Mouse (Mus musculus): ENCODE data around the gene Kmt2d. TPM values are rescaled to one million over a fixed set of nuclear protein-coding genes. Genes with fewer than 3 reads are reported as not detected.
A peak's percentile ranks its signal among the peaks of the same experiment; 100 is the strongest.

Gene Kmt2d
- polyA plus RNA-seq, 1 experiment from 2014 or later = 9.9 TPM

DNA sequence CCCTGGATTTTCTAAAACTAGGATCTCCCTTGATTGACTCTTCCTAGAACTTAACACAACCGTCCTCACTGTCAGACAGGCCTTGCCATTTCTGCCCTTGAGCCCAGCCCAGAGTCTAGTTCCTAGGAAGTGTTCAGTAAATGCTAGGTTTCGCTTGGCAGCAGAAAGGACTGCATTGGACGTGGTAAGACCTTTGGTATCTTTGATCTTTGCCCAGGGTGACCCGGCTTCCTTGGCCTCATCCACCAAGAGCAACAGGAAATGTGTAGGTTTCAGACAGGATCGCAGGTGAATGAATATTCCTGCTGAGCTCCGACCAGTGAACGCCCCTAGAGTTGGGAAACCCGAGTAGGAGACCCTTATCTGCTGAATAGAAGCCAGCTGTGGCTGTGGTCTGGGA is 68.1 kb downstream of the Kmt2d start:
- Histone ChIP-seq H3K9ac (replicated peaks) (no peak overlapping the region), H3K9me3 (replicated peaks) (no peaks in the 10 kb centered on the region), H3K27ac (replicated peaks) (no peak overlapping the region), H3K4me3 (replicated peaks) (no peak overlapping the region), H3K27me3 (replicated peaks) (peaks cover 95% of the 10 kb centered on the region), H3K4me1 (peaks cover 47% of the 10 kb centered on the region), H3K4me2 (no peak overlapping the region), H3K36me3 (no peaks in the 10 kb centered on the region)
- ATAC-seq (ENCODE audit: low FRiP score) = no peak
- WGBS = 9% methylated on average over 8 of the region's 8 CpGs

DNA sequence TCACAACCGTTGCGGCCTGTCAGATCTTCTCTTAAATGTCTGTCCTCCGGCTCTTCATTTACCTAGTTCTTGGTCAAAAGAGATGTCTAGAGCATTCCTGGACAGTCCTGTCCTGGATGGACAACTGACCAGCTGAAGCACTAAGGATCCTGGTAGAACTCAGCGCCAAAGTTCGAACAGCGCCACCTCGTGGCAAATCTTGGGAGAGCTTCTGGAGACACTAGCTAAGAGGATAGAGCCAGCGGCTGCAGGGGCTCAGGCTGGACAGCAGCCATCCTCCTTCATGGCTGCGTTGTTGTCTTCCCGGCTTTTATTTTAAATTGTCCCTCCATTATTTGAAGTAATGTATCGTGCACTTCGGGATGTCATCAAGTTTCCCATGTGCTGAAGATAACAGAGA is 71.6 kb downstream of the Kmt2d start:
- Histone ChIP-seq H3K4me3 (replicated peaks) (no peak overlapping the region), H3K9ac (replicated peaks) (no peak overlapping the region), H3K36me3 (no peaks in the 10 kb centered on the region), H3K4me2 (no peak overlapping the region), H3K4me1 (peaks cover 26% of the 10 kb centered on the region), H3K27me3 (replicated peaks) (peaks cover 94% of the 10 kb centered on the region), H3K9me3 (replicated peaks) (no peaks in the 10 kb centered on the region), H3K27ac (replicated peaks) (no peak overlapping the region)
- WGBS = 9% methylated on average over 12 of the region's 12 CpGs
- ATAC-seq (ENCODE audit: low FRiP score) = no peak

DNA sequence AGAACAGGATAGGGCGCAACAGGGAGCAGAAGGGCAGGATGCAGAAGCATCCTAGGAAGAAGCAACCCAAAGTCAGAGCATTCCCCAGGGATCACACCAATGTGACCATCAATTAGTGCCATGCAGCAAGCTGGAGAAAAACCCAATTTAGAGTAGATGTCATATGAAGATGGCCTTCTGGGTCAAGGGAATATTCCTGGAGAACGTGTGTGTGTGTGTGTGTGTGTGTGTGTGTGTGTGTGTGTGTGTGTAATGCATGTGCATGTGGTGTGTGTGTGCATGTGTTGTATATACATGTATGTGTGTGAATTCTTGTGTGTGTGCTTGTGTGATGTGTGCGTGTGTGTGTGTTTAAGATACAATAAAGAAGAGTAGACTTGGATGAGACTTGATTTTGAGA is 72.1 kb downstream of the Kmt2d start:
- peaks cover 96% of the 10 kb centered on the region for H3K27me3 ChIP-seq (replicated peaks)
- 52% methylated on average over 3 of the region's 3 CpGs for WGBS
- no peak overlapping the region for H3K27ac ChIP-seq (replicated peaks)
- H3K4me3 ChIP-seq (replicated peaks) = no peak overlapping the region
- H3K9me3 ChIP-seq (replicated peaks) = no peaks in the 10 kb centered on the region
- H3K9ac ChIP-seq (replicated peaks) = no peak overlapping the region
- no peak for ATAC-seq (ENCODE audit: low FRiP score)
- H3K4me2 ChIP-seq = no peak overlapping the region
- H3K4me1 ChIP-seq = peaks cover 22% of the 10 kb centered on the region
- no peaks in the 10 kb centered on the region for H3K36me3 ChIP-seq

DNA sequence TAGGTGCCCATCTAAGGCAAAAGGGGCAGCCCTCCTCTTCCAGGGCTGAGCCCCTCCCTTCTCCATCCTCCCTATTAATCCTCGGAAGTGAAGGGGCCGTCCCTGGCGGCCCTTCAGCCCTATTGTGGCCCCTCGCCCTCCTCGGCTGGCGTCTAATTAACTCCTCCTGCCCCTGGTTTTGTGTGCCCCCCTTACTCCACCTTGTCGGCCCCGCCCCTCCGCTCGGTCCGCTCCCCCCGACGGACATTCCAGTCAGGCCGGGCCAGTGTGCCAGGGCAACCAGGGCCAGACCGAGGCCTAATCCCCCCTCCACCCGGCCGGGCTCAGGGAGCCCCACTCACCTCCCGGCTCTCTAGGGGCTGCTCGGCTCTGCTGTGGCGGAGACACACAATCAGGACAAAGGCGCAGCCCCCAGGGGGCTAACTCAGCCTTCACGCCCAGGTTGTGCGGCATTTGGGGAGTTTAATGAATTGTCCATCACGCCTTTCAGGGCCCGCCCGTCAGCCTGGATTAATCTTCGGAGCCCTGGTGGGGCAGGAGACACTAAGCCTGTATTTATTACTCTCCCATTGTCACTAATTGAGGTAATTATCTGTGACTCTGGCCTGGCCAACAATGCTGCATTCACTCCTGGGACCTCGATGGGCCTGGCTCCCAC is 73.0 kb downstream of the Kmt2d start:
- WGBS = 2% methylated on average over 28 of the region's 28 CpGs
- H3K4me3 ChIP-seq (replicated peaks) = no peak overlapping the region
- peak; percentile 84 for ATAC-seq (ENCODE audit: low FRiP score)
- no peak overlapping the region for H3K27ac ChIP-seq (replicated peaks)
- no peaks in the 10 kb centered on the region for H3K9me3 ChIP-seq (replicated peaks)
- peak overlapping the region; percentile 27 for H3K4me2 ChIP-seq
- H3K9ac ChIP-seq (replicated peaks) = no peak overlapping the region
- no peaks in the 10 kb centered on the region for H3K36me3 ChIP-seq
- H3K4me1 ChIP-seq = peaks cover 24% of the 10 kb centered on the region
- H3K27me3 ChIP-seq (replicated peaks) = peaks cover 96% of the 10 kb centered on the region

DNA sequence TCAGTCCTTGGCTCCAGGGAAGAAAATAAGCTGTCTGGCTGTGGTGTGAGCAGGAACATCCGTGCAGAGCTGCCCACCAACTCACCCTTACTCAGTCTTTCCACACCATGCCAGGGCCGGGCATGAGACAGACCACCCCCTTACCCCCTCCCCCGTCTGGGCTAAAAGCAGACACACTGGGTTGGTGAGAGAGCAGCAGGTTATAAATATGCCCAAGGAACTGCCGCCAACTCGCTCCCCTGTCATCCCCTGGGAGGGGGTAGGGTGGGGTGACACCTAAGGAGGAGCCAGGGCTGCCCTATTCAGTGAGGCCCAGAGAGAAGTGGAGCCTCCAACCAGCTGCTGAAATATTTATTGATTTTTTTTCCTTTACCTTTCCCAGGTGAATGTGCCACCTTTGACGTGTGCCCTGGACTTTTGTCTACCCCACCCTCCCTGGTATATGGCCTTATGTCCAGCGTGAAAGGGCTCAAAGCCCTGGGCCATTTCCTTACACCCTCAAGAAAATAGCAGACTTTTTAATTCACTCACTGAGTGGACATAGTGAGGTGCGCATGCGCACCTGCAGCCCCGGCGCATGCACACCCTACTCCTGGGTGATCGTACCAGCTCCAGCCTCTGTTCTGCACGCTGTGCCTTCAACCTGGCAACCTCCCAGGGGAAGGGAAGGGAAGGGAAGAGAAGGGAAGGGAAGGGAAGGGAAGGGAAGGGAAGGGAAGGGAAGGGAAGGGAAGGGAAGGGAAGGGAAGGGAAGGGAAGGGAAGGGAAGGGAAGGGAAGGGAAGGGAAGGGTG is 74.0 kb downstream of the Kmt2d start:
- Histone ChIP-seq H3K27me3 (replicated peaks) (peaks cover 96% of the 10 kb centered on the region), H3K4me2 (no peak overlapping the region; the same call in 1 of the 2 replicates), H3K9ac (replicated peaks) (no peak overlapping the region), H3K9me3 (replicated peaks) (no peaks in the 10 kb centered on the region), H3K4me3 (replicated peaks) (no peak overlapping the region), H3K36me3 (no peaks in the 10 kb centered on the region), H3K27ac (replicated peaks) (no peak overlapping the region), H3K4me1 (peaks cover 34% of the 10 kb centered on the region)
- WGBS = 1% methylated on average over 13 of the region's 13 CpGs
- no peak for ATAC-seq (ENCODE audit: low FRiP score)

DNA sequence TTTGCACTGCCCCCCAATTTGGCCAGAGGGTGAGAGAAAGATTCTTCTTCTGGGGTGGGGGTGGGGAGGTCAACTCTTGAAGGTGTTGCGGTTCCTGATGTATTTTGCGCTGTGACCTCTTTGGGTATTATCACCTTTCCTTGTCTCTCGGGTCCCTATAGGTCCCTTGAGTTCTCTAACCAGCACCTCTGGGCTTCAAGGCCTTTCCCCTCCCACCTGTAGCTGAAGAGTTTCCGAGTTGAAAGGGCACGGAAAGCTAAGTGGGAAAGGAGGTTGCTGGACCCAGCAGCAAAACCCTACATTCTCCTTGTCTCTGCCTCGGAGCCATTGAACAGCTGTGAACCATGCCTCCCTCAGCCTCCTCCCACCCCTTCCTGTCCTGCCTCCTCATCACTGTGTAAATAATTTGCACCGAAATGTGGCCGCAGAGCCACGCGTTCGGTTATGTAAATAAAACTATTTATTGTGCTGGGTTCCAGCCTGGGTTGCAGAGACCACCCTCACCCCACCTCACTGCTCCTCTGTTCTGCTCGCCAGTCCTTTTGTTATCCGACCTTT is 77.8 kb downstream of the Kmt2d start:
- no peak overlapping the region for H3K27ac ChIP-seq (replicated peaks)
- WGBS = 8% methylated on average over 13 of the region's 13 CpGs

DNA sequence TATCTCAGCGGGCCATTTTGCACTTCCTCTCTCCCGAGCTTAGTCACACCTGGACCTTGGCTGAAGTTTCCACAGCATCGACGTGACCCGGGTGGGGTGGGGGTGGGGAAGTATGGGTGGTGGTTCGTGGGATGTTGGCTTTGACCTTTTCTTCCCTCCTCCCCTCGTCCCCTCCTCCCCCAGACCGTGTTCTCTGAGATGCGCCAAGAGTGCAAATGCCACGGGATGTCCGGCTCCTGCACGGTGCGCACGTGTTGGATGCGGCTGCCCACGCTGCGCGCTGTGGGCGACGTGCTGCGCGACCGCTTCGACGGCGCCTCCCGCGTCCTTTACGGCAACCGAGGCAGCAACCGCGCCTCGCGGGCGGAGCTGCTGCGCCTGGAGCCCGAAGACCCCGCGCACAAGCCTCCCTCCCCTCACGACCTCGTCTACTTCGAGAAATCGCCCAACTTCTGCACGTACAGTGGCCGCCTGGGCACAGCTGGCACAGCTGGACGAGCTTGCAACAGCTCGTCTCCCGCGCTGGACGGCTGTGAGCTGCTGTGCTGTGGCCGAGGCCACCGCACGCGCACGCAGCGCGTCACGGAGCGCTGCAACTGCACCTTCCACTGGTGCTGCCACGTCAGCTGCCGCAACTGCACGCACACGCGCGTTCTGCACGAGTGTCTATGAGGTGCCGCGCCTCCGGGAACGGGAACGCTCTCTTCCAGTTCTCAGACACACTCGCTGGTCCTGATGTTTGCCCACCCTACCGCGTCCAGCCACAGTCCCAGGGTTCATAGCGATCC is 78.6 kb downstream of the Kmt2d start:
- peaks cover 98% of the 10 kb centered on the region for H3K27me3 ChIP-seq (replicated peaks)
- H3K4me1 ChIP-seq = peaks cover 47% of the 10 kb centered on the region
- no peaks in the 10 kb centered on the region for H3K9me3 ChIP-seq (replicated peaks)
- ATAC-seq (ENCODE audit: low FRiP score) = peak; percentile 48
- WGBS = under 1% methylated on average over 75 of the region's 75 CpGs
- no peak overlapping the region for H3K9ac ChIP-seq (replicated peaks)
- H3K4me3 ChIP-seq (replicated peaks) = peak overlapping the region; percentile 35
- H3K4me2 ChIP-seq = peak overlapping the region; percentile 58
- H3K27ac ChIP-seq (replicated peaks) = no peak overlapping the region
- H3K36me3 ChIP-seq = no peaks in the 10 kb centered on the region

More for the DNA sequence above, 77.8 kb downstream of the Kmt2d start:
- Histone ChIP-seq H3K9ac (replicated peaks) (no peak overlapping the region), H3K4me2 (peak overlapping the region; percentile 58), H3K27me3 (replicated peaks) (peaks cover 98% of the 10 kb centered on the region), H3K9me3 (replicated peaks) (no peaks in the 10 kb centered on the region), H3K4me1 (peaks cover 55% of the 10 kb centered on the region), H3K36me3 (no peaks in the 10 kb centered on the region), H3K4me3 (replicated peaks) (peak overlapping the region; percentile 35)
- ATAC-seq (ENCODE audit: low FRiP score) = no peak

DNA sequence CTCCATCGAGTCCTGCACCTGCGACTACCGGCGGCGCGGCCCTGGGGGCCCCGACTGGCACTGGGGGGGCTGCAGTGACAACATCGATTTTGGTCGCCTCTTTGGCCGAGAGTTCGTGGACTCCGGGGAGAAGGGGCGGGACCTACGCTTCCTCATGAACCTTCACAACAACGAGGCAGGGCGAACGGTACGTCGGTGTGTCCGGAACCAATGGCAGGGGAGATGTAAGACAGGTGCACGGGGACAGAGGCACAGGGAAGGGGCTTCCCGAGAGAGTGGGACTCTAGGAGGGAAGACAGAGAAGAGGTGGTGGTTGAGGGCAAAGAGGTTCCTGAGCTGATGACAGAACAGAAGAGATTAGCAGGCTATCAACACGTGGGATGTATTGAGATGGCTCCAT is 79.2 kb downstream of the Kmt2d start:
- Histone ChIP-seq H3K27me3 (replicated peaks) (peaks cover 97% of the 10 kb centered on the region), H3K4me2 (peak overlapping the region; percentile 58; the same call in 1 of the 2 replicates), H3K27ac (replicated peaks) (no peak overlapping the region), H3K36me3 (no peaks in the 10 kb centered on the region), H3K9me3 (replicated peaks) (no peaks in the 10 kb centered on the region), H3K4me1 (peaks cover 43% of the 10 kb centered on the region), H3K4me3 (replicated peaks) (peak overlapping the region; percentile 5; the same call in 1 of the 2 replicates), H3K9ac (replicated peaks) (no peak overlapping the region)
- ATAC-seq (ENCODE audit: low FRiP score) = no peak
- under 1% methylated on average over 23 of the region's 23 CpGs for WGBS

DNA sequence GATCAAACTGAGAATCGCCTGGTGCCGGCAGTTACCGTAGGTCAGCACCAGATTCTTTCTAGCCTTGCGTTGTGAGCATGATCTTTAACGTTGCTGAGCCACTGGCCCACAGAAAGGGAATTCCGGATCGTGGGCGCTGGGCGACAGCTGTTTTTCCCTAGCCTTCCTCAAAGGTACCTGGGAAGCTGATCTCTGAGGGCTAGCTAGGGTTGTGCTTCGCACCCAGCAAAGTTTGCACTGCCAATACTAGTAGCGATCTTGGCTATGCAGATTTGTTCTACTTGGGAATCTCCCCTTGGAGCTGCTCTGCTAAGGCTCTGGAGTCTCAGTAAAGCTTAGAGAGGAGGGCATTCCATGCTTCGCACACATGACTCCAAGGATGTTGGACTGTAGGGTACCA is 79.8 kb downstream of the Kmt2d start:
- H3K27ac ChIP-seq (replicated peaks) = no peak overlapping the region
- H3K9ac ChIP-seq (replicated peaks) = 0 out of 2 replicates have a peak overlapping the region, but pooled peaks have one; percentile 18
- H3K36me3 ChIP-seq = no peaks in the 10 kb centered on the region
- no peaks in the 10 kb centered on the region for H3K9me3 ChIP-seq (replicated peaks)
- peak overlapping the region; percentile 44 for H3K4me2 ChIP-seq
- peaks cover 38% of the 10 kb centered on the region for H3K4me1 ChIP-seq
- ATAC-seq (ENCODE audit: low FRiP score) = no peak
- 2% methylated on average over 12 of the region's 12 CpGs for WGBS
- H3K27me3 ChIP-seq (replicated peaks) = peaks cover 96% of the 10 kb centered on the region
- H3K4me3 ChIP-seq (replicated peaks) = peak overlapping the region; percentile 25

DNA sequence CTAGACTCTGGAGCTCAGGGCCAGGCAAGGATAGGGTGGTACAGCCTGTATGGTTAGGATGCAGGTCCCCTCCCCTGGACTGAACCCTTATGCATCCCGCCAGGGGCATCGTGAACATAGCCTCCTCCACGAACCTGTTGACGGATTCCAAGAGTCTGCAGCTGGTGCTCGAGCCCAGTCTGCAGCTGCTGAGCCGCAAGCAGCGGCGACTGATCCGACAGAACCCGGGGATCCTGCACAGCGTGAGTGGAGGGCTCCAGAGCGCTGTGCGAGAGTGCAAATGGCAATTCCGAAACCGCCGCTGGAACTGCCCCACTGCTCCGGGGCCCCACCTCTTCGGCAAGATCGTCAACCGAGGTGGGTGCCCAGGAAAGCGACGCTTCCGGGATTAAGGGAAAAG is 80.2 kb downstream of the Kmt2d start:
- Histone ChIP-seq H3K4me2 (peak overlapping the region; percentile 44), H3K27ac (replicated peaks) (no peak overlapping the region), H3K4me1 (peaks cover 38% of the 10 kb centered on the region), H3K9ac (replicated peaks) (0 out of 2 replicates have a peak overlapping the region, but pooled peaks have one; percentile 18), H3K9me3 (replicated peaks) (no peaks in the 10 kb centered on the region), H3K36me3 (no peaks in the 10 kb centered on the region), H3K4me3 (replicated peaks) (peak overlapping the region; percentile 25), H3K27me3 (replicated peaks) (peaks cover 91% of the 10 kb centered on the region)
- no peak for ATAC-seq (ENCODE audit: low FRiP score)
- WGBS = under 1% methylated on average over 23 of the region's 23 CpGs
